Mouse (Mus musculus): ENCODE measurements at regions not wholly inside any gene's neighbourhood (a gene's known extent, or its start where the extent isn't known, plus 50 kb on each side); places are given as distances from the start of the nearest gene placed in this dataset.

GRCm38 (mm10) chr6:31263821-31264220 lies 134.7 kb upstream of the Mkln1 start:
- no peak for DNase-seq (ENCODE audit: low spot score)

- DNase-seq (ENCODE audit: low spot score) = no peak
These were observed 132.0 kb upstream of the Mkln1 start for GRCm38 (mm10) chr6:31266441-31267040.

- no peak for DNase-seq (ENCODE audit: low spot score)
These were observed 130.5 kb upstream of the Mkln1 start for GRCm38 (mm10) chr6:31268057-31268456.

GRCm38 (mm10) chr6:31273816-31274215 lies 124.7 kb upstream of the Mkln1 start:
- DNase-seq (ENCODE audit: low spot score) = no peak

- DNase-seq (ENCODE audit: low spot score) = no peak
These were observed 124.3 kb upstream of the Mkln1 start for GRCm38 (mm10) chr6:31274236-31274635.

- no peak for DNase-seq (ENCODE audit: low spot score)
These were observed 120.7 kb upstream of the Mkln1 start for GRCm38 (mm10) chr6:31277792-31278191.

GRCm38 (mm10) chr6:31283973-31284372 lies 114.6 kb upstream of the Mkln1 start:
- no peak for DNase-seq (ENCODE audit: low spot score)

- no peak for DNase-seq (ENCODE audit: low spot score)
These were observed 114.1 kb upstream of the Mkln1 start for GRCm38 (mm10) chr6:31284390-31284789.

GRCm38 (mm10) chr6:31285064-31285463 lies 113.5 kb upstream of the Mkln1 start:
- DNase-seq (ENCODE audit: low spot score) = no peak

- DNase-seq (ENCODE audit: low spot score) = no peak
These were observed 112.4 kb upstream of the Mkln1 start for GRCm38 (mm10) chr6:31285981-31286737.

- no peak for DNase-seq (ENCODE audit: low spot score)
These were observed 111.4 kb upstream of the Mkln1 start for GRCm38 (mm10) chr6:31287176-31287575.

GRCm38 (mm10) chr6:31287686-31288085 lies 110.8 kb upstream of the Mkln1 start:
- DNase-seq (ENCODE audit: low spot score) = no peak

- DNase-seq (ENCODE audit: low spot score) = no peak
These were observed 109.9 kb upstream of the Mkln1 start for GRCm38 (mm10) chr6:31288421-31289233.

GRCm38 (mm10) chr6:31289234-31289486 lies 109.4 kb upstream of the Mkln1 start:
- no peak for DNase-seq (ENCODE audit: low spot score)

- no peak for DNase-seq (ENCODE audit: low spot score)
These were observed 106.5 kb upstream of the Mkln1 start for GRCm38 (mm10) chr6:31292081-31292480.

GRCm38 (mm10) chr6:31293008-31293407 lies 105.5 kb upstream of the Mkln1 start:
- no peak for DNase-seq (ENCODE audit: low spot score)

GRCm38 (mm10) chr6:31299395-31299794 lies 99.1 kb upstream of the Mkln1 start:
- DNase-seq (ENCODE audit: low spot score) = no peak

- DNase-seq (ENCODE audit: low spot score) = no peak
These were observed 92.8 kb upstream of the Mkln1 start for GRCm38 (mm10) chr6:31305736-31306135.

- no peak for DNase-seq (ENCODE audit: low spot score)
These were observed 91.4 kb upstream of the Mkln1 start for GRCm38 (mm10) chr6:31307047-31307633.

- DNase-seq (ENCODE audit: low spot score) = no peak
These were observed 90.6 kb upstream of the Mkln1 start for GRCm38 (mm10) chr6:31307899-31308298.

GRCm38 (mm10) chr6:31310660-31311059 lies 87.9 kb upstream of the Mkln1 start:
- no peak for DNase-seq (ENCODE audit: low spot score)

GRCm38 (mm10) chr6:31313869-31314470 lies 84.6 kb upstream of the Mkln1 start:
- DNase-seq (ENCODE audit: low spot score) = no peak
